Mouse (Mus musculus) heart, adult 18-20 months (tissue): Measurements from ENCODE around the gene Spata13. TPM values are rescaled to one million over a fixed set of nuclear protein-coding genes. Genes with fewer than 3 reads are reported as not detected.

Source experiments
- DNase-seq, 2 experiments: peaks; one replicate each; pipeline ENCODE4 v3.0.0; 2021 to 2022; ENCODE audit warnings: mixed read lengths in 1 of 2
- total RNA-seq, 2 experiments: library from RNA; stranded (reverse); gene quantifications; 2 replicates each; pipeline ENCODE4 v1.2.3; 2021

The Spata13 gene
- total RNA-seq, 2 experiments from 2014 or later, result 11.1 to 11.4 TPM

DNA sequence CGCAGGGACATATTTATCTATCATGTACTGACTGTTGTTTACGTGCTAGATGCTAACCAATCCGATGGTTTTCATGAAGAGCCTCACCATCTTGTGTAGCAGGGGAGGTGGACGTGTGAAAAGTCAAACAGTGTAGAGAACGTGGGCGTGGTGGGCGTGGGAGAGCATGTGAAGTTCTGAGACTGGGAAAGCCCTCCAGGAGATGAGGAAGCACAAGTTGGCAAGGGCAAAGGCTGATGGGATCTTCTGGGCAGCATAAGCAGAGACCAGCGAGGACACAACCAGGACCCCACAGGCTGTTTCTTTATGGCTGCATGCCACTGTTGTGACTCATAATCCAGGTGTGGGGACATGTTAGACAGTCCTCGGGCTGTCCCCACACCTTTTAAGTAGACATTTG, 5.4 kb downstream of the Spata13 start:
- DNase-seq, result no peak

DNA sequence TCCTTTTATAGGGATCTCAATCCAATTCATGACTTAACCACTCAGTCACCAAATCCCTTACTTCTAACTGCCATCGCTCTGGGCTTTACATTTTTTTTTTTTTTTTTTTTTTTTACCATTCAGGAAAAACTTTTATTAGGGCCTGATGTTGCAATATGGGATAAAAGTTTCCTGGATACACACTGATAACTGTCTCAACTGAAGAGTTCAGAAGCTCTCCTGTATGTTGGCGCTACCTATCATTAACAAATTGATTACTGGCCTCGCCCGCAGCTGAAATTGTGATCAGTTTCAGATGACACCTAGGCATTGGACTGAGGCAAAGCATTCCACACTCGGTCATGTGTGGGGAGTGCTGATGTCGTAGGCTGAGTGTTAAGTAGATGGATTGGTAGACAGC, 7.3 kb downstream of the Spata13 start:
- DNase-seq, result no peak

DNA sequence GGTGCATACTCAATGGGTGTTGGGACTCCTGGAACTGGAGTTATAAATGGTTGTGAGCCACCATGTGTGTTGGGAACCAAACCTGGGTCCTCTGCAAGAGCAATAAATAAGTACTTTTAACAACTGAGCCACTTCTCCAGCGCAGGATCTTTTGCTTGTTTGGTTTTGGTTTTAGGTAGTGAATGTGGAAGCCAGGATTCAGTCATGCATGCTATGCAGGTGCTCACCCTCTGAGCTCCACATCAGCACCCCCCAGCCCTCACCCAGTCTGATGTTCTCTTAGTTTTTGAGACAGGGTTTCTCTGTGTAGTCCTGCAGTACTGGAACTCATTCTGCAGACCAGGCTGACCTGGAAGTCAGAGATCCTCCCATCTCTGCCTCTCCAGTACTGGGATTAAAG, 8.3 kb downstream of the Spata13 start:
- DNase-seq, result no peak

DNA sequence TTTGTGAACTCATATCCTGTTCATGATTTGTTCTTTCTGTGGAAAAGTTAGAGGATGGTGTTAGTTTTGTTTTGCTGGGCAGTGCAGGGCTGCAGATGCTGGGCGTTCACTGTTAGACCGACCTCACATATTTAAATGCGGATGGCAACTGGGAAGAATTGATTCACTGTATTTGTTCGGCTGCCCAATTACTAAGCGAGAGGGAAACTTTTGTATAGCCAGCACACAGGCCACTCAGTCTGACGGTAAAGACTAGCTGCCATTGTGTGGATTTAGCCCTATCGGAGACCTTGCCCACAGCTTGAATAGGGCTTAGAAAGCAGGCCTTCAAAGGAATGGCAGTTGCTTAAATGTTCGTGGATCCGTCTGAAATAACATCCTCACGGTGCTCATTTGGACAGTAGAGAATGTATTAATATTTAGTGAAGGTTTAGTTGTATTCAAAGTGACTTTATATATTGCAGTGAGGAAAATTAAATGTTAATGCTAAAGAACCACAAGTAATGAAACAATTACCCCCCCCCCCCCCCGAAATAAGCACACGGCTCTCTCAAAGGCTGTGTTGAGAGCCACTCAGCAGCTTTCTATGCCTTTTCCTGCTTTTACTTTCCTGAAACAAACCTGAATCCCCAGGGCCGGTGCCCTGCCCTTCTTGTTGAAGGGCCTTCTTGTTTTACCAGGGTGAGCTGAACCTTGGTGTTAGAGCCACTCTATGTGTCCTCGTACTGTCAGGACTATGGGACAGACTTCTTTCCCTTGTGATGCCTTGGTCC, 9.5 kb downstream of the Spata13 start:
- DNase-seq, result no peak

DNA sequence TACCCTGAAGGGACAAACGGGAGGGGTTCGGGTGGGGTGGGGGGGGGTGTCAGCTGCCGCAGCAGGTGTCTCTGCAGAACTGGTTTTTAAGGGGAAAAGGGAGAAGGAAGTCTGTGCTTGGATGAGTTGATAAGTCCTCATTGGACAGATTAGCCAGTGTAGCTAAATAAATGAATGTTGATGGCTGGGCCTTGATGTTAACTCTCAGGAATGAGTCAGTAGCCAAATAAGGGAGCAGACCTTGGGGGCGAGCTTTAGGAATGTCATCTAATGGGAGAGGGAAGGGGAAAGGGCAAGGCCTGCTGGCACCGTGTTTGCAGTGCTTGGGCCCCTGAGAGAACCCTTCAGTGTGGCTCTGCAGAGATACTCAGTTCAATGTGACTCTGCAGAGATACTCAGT, 12.6 kb downstream of the Spata13 start:
- DNase-seq, result no peak

DNA sequence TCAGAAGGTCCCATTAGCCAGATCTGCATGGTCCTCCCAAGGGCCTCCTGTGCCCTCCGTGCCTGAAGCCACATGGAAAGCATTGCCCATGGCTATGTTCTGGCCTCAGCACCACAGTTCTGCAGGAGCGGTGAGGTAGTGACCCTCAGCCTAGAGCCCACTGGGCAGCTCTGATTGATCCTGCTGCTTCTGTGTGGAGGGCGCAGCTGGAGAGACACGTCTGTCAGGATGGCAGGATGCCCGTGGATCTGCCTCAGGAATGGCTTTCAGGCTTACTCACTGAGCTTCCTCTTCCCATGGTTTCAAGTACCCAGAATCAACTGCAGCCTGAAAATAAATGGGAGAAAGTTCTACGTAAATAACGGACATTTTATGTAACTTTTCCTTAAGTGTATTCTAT, 14.1 kb downstream of the Spata13 start:
- no peak for DNase-seq

DNA sequence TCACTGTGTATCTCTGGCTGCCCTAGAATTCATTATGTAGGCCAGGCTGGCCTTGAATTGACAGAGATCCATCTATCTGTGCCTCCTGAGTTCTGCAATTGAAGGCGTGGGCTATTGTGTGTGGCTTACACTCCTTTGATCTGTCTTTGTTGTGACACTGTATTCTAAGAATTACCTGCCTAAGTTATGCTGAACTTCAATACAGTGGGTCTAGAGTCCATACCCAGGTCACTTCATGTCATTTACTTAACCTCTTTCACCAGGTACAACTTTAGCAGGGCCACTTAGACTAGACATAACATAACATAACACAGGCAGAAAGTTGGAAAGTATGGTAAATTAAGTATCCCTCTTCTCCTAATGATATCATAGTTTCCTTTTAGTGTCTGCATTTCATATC, 15.2 kb downstream of the Spata13 start:
- no peak for DNase-seq

DNA sequence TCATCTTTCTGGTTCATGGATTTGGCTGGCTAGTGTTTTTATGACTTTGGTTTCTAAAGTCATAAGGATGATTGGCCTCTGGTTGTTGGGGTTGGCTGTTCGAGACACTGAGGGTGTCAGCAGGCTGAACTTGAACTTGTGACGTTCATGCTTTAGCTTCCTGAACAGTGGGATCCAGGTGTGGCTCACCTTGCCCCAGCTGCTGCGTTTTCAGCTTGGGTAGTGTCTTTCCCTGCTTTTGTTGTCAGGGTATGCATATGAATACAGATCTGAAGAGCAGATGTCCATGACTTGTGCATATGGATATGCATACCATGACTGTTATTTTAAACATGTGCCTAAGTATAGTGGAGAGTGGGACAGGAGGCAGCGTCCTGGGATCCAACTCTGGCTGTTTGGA, 19.4 kb downstream of the Spata13 start:
- no peak for DNase-seq

DNA sequence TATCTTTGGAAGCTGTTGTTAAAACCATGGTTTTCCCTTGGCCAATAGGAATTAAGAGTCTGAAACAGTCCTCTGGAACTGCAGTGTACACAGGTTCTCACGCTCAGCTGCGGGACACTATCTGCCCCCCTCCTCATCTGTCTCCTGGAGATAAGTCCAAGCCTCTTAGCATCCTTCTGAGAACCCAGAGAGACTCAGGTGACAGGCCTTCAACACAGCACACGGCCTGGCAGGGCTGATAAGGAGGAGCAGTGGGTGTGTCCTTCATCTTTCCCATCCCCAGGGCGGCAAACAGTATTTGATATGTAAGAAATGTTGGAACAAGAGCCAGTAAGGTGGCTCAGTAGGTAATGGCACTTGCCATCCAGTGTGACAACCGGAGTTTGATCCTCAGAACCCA, 20.2 kb downstream of the Spata13 start:
- no peak for DNase-seq

DNA sequence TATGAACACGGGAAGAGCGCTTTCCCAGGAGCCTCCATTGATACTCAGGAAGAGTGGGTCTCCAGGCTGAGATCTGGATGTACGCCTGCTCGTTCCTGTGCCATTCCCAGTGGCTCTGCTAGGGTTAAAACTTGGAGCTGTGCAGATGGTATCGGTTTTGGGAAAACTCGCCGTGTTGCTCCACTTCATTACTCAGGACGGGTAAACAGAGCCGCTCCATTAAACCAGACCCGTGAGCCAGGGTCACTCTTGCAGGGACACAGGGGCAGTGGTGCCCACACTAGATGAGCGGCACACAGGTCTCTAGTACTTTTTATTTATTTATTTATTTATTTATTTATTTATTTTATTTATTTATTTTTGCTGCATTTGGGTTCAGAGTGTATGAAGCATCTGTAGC, 20.9 kb downstream of the Spata13 start:
- no peak for DNase-seq

DNA sequence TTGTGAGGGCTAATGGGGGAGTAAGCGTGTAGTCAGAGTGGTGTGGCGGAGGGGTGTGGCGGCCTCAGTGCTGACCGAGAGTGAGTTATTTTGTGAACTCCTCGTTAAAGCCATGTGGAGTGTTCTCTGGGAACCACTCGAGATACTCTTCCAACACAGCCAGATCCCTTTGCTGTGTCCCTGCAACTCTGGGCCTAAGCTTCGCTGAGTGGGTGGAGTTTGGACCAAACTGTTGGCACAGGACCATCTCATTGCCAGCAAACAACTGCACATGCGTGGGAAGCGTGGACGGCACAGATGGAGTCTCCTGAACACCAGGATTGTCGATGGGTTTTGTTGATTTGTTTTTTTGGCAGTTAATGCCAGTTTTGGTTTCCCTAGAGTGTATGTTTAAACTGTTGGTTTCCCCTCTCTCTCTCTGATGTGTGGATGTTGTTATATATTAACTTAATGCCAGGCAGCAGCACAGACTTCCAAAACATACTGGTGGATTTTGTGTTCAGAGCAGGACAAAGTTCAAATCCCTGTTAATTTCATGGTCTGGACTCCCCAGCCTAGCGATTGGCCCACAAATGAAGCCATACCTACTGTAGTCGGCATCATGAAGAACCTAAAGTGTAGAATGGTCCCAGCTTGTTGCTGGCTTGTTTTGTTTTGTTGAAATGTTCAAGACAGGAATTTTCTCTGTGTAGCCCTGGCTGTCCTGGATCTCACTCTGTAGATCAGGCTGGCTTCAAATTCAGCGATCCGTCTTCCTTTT, 22.3 kb downstream of the Spata13 start:
- peak; percentile 75 to 83 for DNase-seq

DNA sequence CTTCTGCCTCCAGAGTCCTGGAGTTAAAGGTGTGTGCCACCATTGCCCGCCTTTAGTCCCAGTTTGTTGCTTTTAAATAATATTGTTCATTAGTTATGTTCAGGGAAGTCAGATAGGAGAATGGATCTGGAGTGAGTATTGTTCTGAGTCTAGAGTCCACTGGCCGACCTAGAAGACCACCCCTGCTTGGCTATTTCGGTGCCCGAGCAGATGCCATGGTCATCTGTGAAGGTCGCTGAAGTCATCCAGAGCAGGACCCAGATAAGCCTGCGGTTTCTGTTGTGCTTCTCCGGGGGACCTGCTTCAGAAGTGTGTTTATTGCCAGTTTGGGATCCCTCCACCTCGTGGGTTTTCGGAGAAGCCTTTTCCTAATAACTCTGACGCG, 22.9 kb downstream of the Spata13 start:
- no peak for DNase-seq

DNA sequence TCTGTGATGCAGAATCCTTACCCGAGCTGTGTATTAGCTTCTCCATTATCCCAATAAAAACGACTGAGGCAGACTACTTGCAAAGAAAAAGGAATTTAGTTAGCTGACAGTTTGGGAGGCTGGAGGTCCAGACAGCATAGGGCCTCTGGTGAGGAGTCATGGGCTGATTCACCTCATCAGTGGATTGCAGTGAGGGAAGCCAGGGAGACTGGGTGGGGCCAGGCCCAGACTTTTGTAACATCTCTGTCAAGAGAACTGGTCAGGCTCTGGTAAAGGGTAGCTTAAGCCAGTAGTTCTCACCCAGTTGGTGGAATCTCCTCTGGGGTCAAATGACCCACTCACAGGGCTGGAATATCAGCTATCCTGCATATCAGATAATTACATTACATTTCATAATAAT, 24.1 kb downstream of the Spata13 start:
- DNase-seq, result no peak

DNA sequence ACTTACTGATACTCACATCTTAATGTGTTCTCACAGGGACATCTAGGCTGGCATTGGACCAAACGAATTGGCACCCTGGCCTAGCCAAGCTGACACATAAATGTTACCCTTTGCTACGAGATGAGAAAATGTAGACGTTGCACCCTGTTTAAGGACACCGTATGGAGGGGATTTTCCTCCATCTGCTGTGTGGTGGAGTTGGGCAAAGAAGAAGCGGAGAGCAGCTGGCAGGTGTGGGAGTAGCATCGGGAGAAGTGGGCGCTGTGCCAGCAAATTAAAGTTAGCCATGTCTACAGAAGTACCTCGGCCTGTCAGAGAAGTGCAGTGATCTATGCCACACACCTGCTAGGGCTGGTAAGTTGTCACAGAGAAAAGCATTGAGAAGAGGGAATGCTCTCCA, 25.7 kb downstream of the Spata13 start:
- DNase-seq, result no peak

DNA sequence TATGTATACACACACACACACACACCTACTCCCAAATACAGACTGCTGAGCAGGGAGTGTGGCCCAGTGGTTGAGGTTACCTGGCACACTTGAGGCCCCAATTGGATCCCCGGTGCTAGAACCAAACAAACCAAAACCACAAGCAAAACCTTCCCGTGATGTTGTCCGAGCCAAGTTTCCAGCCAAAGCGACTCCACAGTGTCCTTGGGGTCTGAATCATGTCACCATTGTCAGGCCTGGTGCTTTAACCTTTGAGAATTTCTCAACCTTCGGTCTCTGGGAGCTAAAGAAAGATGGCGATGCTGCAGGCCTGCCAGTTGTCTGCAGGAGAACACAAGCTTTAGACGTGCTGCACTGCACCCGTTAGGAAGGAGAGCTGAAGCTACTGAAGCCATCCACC, 26.8 kb downstream of the Spata13 start:
- no peak for DNase-seq

DNA sequence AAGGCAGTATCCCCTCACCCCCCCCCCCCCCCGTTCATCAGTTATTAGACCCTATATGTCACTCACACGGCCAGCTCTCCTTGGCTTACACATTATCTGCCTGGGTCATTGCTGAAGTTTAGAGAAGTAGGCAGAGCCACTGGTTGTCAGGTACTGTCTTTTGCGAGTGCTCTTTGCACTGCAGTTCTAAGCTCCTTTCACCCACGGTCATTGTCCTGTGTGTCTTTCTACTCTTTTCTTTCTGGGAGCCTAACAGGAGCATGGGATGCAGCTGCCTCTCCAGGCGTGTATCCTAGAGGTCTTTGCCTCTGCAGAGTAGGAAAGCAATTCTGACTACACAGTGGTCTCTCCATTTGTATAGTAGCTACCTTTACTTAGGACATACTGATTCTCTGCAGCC, 27.5 kb downstream of the Spata13 start:
- no peak for DNase-seq

DNA sequence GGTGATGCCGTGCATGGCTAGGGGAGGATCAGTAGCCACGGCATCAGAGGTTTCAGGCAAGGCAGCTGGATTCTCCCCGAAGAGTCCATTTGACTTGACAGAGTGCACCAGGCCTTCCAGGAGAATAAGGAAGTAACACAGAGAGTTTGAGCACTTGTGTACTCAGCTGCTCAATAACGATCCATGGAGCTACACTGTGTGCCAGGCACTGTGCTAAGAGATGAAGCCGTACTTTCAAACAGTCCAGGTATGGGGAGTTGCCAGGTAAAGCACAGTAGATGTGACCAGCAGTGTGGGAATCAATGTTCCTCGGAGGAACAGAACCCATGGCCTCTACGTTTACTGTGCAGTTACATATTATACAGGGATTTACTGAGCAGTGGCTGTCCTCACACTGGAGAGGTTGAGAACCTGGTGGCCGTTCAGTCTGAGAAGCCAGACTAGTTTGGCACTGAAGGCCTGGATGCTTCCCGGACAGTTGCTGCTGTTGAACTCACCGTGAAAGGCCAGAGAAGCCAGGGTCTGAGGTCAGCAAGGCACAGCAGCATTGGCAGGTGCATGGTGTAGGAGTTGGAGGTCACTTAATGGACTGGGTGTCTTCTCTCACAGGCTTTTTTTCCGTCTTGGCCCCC, 29.6 kb downstream of the Spata13 start:
- no peak for DNase-seq

DNA sequence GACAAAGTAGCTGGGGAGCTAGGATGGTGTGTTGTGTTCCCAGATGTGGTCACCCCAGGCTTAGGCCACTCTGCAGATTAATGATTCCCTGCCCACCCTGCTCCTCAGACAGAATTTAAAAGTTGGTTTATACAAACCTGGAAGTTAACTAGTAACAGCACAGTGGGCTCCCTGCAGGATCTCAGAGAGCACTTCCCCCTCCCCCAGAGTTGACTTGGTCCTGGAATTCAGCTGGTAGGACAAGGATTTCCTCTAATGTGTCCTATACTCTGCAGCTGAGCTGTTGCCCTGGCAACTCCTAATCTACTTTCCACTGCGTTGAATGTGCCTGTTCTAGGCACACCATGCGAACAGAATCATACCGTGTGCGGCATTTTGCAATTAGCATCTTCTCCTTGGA, 30.8 kb downstream of the Spata13 start:
- DNase-seq, result no peak

DNA sequence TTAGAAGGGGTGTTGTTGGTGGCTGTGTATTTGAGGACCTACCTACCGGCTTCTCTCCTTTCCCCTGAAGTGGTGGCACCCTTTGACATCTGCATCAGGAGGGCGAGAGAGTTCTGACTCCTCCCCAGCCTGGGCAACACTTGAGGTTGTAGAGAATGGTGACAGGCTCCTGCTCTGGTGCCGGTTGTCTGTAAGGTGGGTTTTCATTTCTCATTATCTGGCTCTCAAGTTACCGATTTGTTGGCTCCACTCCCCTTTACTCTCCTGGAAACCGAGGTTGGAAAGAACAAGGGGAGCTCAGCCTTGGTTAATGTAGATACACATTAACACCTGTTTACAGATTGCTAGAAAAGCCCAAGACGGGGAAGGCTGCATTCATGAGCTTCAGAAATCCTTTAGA, 31.5 kb downstream of the Spata13 start:
- no peak for DNase-seq

DNA sequence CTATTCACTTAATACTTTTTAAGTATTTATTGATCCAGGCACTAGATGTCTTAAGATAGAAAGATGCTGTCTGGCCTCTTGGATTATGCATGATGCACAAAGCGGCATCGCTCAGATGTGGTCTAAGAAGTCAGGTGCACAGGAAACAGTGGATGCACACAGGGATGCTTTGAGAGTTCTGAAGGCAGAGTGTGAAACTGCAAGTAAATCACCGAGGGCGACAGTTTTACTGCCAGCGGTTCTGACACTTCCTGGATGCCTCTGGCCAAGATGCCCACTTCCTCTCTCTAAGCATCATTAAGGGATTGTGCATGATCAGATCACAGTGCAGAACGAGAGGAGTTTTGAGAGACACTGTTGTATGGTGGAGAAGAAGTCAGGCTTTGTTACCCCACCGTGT, 32.5 kb downstream of the Spata13 start:
- DNase-seq, result no peak

DNA sequence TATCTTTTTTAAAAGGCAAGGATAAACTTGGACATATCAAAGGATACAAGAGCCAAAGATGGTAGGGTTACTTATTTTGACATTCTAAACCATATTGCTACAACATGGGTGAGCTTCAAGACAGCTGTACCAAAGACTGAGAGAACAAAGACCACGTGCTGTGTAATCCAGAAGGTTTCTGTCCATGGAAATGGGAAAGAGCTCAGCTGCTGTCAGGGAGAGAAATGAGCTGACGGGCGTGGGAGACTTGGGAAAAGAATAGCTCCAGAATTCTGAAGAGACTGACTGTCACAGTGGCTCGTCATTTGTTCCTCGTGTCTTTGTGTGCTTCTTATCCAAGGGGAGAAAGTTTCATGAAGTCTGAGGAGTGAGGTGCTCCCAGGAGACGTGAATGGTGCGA, 36.4 kb downstream of the Spata13 start:
- DNase-seq, result no peak

DNA sequence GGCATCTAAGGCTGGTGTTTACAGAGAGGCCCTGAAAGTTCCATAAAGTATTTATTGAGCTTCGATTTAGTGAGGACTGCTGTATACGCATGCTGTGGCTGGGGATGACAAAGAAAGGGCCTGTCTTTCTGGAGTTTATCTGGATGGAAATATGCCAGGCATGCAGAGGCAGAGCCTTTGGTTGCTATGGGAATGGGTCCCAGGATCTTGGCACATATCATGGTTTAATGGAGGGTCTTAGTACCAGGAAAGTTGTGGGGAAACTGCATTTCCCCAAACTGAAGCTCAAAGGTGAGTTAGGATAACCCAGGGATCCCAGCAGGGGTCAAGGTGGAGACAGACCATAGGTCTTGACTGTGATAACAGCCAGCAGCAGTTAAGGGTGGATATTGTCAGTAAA, 37.7 kb downstream of the Spata13 start:
- DNase-seq, result no peak

DNA sequence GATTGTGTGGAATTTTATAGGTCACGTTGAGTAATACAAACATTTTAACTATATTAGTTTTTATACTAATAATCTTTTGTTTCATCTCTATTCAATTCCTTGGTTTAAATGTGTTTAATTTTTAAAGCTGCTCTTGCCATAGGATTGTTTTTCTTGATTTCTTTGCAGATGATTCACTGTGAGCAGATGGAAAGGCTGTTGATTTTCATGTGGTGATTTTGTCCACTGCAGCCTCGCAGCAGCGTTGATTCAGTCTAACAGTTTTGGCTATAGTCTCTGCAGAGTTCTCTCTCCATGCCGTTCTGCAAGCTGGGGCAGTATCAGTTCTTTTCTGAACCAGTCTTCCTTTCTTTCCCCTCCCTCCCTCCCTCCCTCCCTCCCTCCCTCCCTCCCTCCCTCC, 41.9 kb downstream of the Spata13 start:
- no peak for DNase-seq
